Mouse (Mus musculus): Measurements from ENCODE around the gene Cat. TPM values are rescaled to one million over a fixed set of nuclear protein-coding genes. Genes with fewer than 3 reads are reported as not detected.

Cat gene
- polyA plus RNA-seq, 1 experiment: 36.5 TPM

Other genes with a start within 250 kb of the Cat start
- 56.6 and 81.0 TPM in 2 replicates for gene Ehf, start 181.9 kb downstream of the Cat start, polyA plus RNA-seq (2012; rRNA removed)
- gene Elf5, start 73.5 kb downstream of the Cat start, polyA plus RNA-seq (2012; rRNA removed): 0.09 TPM in 1 of 2 replicates, not detected in the other
- gene Abtb2, start 81.2 kb upstream of the Cat start, polyA plus RNA-seq (2012; rRNA removed): 2.2 and 2.4 TPM in 2 replicates